Mouse (Mus musculus): ENCODE measurements around the gene Atg10.
A peak's percentile ranks its signal among the peaks of the same experiment; 100 is the strongest.
"Not testable (repeated sequence)": the region's sequence is repeated elsewhere in the genome, so short reads cannot be mapped to it uniquely, and the experiment has no call there.

Atg10 gene

DNA sequence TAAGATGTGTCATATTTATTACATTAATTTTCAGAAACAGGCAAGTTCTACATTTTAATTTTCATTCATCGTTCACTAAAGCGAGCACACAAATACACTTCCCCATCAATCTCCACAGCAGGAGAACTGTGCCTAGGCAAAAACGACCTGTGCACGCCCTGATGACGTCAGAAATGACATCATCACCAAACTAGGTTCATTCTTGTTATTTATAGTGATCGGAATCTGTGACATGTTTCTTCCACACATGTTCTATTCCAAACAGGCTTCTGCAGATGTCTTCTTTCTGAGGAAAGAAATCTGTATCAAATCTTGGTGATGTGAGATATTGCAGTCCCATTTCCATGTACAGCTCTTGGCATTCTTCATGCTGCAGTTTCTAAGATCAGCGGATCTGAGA is 287.9 kb downstream of the Atg10 start:
- DNase-seq (ENCODE audit: low spot score in 2 of 2): no peak

DNA sequence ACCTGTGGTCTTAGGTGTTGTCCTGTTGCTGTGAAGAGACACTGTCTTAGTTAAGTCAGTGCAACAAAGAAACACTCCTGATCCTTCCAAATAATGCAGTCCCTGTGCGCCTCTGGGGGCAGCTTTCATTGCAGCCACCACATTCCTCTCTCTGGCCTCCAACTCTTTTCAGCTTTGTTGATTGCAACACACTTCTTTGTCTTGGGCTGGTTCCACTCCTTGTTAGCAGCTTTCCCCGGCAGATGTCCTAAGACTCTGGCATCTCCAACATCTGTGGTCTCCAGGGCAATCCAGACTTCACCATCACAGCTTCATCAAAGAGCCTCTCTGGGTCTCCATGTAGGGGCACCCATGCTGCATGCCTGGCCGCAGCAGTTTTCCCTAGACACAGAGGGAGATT is 290.5 kb downstream of the Atg10 start:
- DNase-seq (ENCODE audit: low spot score in 2 of 2): no peak

DNA sequence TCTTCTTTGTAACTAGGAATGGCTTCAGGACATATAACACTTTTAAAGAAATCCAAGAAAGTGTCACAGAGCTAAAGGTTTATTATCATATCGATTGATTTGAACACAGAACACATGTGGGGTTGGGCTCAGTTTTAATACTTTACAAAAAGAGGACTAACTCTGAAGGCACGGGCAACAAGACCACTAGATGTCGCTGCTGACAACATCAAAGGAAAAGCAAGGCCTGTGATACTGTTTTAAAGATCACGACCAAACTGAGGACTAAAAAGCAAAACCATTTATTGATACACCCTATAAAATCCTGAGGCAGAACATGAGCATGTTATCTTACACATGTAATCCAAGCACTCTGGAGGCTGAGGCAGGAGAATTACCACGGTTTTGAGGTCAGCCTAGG is 293.9 kb downstream of the Atg10 start:
- DNase-seq (ENCODE audit: low spot score in 2 of 2): peak; percentile 83 to 90

GRCm38 (mm10) chr13:90928266-90928665 is 295.5 kb downstream of the Atg10 start:
- DNase-seq (ENCODE audit: low spot score in 2 of 2): not testable (repeated sequence)

DNA sequence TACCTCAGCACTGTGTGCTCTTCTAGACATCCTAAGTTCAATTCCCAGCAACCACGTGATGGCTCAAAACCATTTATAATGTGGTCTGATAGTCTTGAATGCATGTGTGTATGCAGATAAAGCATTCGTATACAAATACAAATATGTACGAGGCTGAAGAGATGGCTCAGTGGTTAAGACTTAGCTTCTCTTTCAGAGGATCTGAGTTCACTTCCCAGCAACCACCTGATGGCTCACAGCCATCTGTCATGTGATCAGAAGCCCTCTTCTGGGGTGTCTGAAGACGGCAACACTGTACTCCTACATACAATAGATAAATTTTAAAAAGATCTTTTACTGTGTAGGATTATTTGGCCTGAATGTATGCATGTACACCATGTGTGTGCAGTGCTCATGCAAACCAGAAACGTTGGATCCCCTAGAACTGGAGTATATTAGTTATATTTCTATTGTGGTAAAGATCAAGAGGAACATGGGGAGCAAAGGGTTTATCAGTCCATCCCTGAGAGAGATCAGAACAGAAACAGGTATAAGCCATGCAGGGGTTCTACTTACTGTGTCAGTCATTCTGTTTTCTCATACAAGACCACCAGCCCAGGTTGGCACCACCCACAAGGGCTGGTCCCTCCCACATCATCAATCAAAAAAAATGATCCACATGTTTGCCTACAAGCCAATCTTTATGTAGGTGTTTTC is 296.7 kb downstream of the Atg10 start:
- DNase-seq (ENCODE audit: low spot score in 2 of 2): no peak

GRCm38 (mm10) chr13:90926125-90926765 is 297.5 kb downstream of the Atg10 start:
- DNase-seq (ENCODE audit: low spot score in 2 of 2): no peak

DNA sequence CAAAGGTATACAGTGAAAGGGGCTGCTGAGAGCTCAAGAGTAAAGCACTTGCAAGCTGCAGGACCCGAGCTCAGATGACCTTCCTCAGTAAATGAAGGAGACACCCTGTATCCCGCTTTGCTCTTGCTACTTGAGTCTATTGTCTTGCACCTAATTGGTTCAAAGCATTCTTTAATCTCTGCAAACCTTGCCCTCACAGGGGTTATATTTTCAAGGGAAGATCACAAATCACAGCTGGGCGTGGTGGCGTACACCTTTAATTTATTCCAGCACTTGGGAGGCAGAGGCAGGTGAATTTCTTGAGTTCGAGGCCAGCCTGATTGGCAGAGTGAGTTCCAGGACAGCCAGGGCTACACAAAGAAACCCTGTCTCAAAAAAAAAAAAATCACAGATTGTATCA is 298.6 kb downstream of the Atg10 start:
- DNase-seq (ENCODE audit: low spot score in 2 of 2): no peak

DNA sequence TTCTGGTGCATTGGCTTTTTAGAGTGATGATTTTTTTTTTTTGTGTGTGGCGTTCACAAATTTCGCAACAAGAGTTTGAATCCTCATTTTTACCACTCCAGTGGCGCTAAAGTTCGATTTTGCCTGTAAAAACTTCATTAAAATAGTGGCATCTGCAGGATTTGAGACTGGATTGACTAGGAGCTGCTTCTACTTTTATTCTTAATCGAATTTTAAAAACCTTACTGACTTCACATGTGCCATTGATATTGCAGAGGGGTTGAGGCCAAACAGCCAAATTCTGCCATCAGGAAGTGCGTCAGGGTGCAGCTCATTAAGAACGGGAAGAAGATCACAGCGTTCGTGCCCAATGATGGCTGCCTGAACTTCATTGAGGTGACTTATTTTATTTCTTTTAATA is 299.7 kb downstream of the Atg10 start:
- no peak for DNase-seq (ENCODE audit: low spot score in 2 of 2)

DNA sequence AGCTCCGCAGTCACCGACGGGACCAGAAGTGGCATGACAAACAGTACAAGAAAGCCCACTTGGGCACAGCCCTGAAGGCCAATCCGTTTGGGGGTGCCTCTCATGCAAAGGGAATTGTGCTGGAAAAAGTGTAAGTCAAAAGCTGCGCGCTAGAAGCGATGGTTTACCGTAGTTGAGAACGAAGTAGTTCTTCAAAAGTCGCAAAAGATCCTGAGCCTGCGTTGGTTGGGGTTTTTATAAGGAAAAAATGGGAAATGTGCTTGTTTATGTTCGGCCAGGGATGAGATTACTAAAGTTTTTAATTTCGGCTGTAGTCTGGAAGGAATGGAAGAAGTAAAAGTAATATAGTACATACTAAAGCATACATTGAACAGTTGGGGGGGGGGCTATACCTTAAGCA is 300.2 kb downstream of the Atg10 start:
- not testable (repeated sequence) for DNase-seq (ENCODE audit: low spot score in 2 of 2)

DNA sequence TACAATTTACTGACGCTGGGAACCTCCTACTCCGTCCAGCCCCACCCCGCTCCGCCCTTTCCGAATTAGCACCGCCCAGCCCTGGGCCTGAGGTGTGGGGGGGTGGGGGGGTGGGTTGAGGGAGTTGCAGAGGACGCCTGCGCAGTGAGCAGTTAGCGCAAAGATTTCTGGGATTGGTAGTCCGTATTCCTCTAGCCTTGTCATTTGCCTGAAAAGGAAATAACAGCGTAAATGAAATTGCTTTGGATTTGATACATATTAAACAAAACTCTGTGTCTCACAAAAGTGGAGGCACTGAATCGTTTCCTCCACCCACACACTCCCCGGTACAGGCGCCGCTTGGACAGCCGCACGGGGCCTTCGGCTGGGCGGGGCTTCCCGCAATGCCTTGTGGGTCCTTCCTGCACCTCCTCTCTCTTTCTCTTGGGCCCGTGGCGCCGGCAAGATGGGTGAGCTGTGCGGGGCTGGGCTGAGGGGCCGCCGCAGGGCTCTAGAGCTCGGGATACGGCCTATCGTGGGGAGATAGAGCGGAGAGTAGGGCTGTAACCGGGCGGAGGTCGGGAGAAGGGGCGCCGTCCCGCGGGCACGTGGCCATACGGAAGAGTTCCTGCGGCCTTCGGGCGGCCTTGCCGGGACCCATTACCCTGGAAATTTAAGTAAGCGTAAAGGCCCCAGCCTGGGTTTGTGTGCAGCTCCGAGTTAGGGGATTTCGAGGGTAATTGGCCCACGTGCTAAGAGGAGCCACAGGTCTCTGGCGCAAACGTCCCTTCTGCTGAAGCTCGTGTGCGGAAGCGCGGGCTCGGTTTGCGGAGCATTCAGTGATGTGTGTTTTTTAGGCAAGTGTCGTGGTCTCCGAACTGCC is 300.8 kb downstream of the Atg10 start, which contains the start of gene Rps23:
Gene Rps23 (plus strand): TSS at position 208 of the 862 bp plus-strand sequence.
- peak; percentile 90 for DNase-seq (ENCODE audit: low spot score in 2 of 2)

DNA sequence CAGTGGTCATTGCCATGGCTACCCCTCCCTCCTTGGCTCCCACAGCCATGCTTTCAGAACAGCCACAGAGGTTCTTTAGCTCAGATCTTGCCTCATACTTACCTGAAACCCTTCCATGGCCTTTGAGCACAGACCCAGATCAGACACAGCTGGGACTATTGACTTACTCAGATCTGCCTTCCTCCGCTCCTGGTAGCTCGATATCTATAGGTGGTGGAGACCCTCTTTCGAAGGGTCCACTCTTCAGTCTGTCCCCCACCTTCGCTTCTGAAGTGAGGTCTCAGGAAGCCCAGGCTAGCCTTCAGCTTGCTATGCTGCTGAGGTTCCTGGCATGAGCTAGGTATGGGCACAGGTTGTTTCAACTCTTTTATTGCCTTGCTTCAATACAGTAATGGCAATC is 309.0 kb downstream of the Atg10 start:
- no peak for DNase-seq (ENCODE audit: low spot score in 2 of 2)

GRCm38 (mm10) chr13:90913675-90914192 is 310.0 kb downstream of the Atg10 start:
- peak in 1 of 2 experiments; percentile 44 for DNase-seq (ENCODE audit: low spot score in 2 of 2)

DNA sequence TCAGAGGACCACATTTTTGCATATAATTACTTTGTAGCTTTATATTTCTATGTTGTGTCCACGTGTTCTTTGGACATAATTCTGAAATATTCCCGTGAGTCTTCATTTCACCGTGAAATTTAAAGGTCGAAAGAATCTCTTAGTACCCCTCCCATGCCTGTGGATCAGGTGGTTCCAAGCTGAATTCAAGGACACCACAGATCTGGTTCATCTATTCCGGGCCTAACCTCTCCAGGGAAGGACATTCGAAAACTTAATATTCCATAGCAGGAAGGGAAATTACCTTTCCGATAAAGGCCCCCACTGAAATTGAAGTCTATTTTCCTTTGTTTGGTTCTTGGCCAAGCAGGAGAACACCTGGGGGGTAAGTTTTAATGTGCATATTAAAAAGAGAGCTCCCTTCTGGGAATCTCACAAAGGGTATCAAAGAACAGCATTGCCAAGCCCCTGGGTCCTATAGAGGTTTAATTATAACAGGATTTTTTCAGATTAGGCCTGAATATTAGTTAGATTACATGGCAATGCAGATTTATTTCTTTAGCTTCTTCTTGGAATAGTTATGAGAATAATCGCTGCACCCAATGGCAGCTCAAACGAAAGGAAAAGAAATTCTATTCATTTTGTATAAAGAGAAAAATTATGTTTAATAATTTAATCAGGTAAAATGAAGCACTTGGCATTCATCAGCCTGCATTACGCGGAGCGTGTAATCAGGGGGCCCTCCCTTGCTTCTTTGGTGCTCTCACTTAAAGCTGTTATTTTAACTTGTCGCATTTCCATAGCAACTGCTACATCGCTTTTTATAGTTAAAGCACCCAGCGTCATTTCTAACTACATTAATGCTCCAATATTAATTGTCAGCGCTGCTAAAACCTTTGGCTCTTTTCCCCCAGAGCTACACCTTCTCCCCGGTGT is 310.8 kb downstream of the Atg10 start:
- peak; percentile 69 to 77 for DNase-seq (ENCODE audit: low spot score in 2 of 2)

DNA sequence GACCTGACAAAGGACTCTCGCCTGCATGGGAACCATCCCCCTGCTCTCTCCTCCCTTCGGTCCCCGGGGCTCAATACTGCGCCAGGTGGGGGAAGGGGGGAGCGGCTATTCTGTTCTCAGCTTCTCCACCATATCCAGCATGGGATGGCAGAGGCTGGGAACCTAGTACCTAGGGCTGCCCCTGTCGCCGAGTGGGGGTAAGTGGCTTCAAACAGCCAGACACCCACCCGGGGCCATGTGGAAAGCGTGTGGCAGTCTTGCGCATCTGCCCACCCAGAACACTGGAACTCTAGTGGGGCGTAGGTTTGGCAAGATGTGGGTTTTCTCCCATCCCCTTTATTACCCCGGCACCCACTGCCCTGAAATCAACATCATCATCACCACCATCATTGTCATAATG is 316.4 kb downstream of the Atg10 start:
- DNase-seq (ENCODE audit: low spot score in 2 of 2): no peak

GRCm38 (mm10) chr13:90905176-90905575 is 318.6 kb downstream of the Atg10 start, which contains the start of gene Atp6ap1l:
Atp6ap1l (minus strand) TSS chr13:90905355.
- DNase-seq (ENCODE audit: low spot score in 2 of 2): no peak

DNA sequence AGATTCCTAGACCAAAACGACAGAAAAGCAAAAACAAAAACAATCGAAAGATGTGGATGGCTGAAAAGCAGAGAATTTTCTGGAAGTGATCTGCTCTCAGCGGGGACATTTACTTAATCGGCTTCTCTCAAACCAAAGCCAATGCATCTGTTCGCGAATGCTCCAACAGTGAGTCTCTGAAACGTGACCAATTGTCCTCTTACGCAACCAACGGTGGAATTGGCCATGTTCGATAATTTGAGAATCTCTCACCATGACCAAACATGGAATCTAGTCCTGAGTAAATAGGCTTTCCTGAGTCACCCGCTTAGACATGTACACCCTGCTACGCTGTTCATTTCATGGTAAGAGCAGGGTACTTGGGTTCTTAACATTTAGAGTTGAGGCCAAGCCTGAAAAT is 326.9 kb downstream of the Atg10 start:
- DNase-seq (ENCODE audit: low spot score in 2 of 2): no peak

- peak; percentile 70 to 79 for DNase-seq (ENCODE audit: low spot score in 2 of 2)
Measured at GRCm38 (mm10) chr13:90896098-90896497, 327.7 kb downstream of the Atg10 start.

- peak in 1 of 2 experiments; percentile 20 for DNase-seq (ENCODE audit: low spot score in 2 of 2)
Measured at GRCm38 (mm10) chr13:90894819-90895218, 328.9 kb downstream of the Atg10 start.

DNA sequence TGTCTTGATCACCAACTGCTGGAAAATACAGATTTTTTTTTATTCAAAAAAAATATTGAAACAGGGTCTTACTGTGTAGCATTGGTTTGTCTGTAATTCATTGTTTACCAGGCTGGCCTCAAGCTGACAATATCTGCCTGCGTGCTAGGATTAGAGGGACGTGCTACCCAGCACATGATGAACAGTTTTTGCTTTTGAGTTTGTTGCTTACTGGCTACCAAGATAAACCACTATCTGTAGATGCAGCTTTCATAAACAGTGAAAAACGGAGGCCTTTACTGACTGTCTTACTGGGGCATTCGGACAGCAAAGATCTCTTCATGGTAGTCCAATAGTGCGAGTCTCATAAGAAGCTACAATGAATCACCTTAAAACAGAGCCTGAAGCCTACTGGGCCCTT is 333.7 kb downstream of the Atg10 start:
- no peak for DNase-seq (ENCODE audit: low spot score in 2 of 2)

- DNase-seq (ENCODE audit: low spot score in 2 of 2): peak; percentile 87 to 89
Measured at GRCm38 (mm10) chr13:90886568-90886983, 337.2 kb downstream of the Atg10 start.

Data from right cerebral cortex, postnatal 10 days (tissue).